Mouse (Mus musculus) midbrain, embryonic 12.5 days (tissue): ENCODE results near the gene Pigl. TPM values are rescaled to one million over a fixed set of nuclear protein-coding genes. Genes with fewer than 3 reads are reported as not detected.
"Not testable (repeated sequence)": the region's sequence is repeated elsewhere in the genome, so short reads cannot be mapped to it uniquely, and the experiment has no call there.

ENCODE experiments used
- ATAC-seq: fragments of 200-750 bp; cut with Nextera tagmentation; 2 replicates; pipeline ENCODE4 v1.8.0; 2017; ENCODE audit warnings: low read depth, moderate TSS enrichment, moderate library complexity; ENCODE audit not compliant: low FRiP score
- H3K27ac ChIP-seq: fragments of 300-500 bp; sonication (generic); replicated peaks from 2 replicates; pipeline ENCODE4 v1.5.1; 2016; ENCODE audit warnings: mild to moderate bottlenecking
- H3K27me3 ChIP-seq: fragments of 300-500 bp; sonication (generic); 2 replicates; pipeline ENCODE4 v1.6.1; 2016; ENCODE audit warnings: mild to moderate bottlenecking
- H3K36me3 ChIP-seq: fragments of 300-500 bp; sonication (generic); 2 replicates; pipeline ENCODE4 v1.6.1; 2016
- H3K4me1 ChIP-seq: fragments of 300-500 bp; sonication (generic); 2 replicates; pipeline ENCODE4 v1.6.1; 2016
- H3K4me2 ChIP-seq: fragments of 300-500 bp; sonication (generic); replicated peaks from 2 replicates; pipeline ENCODE4 v1.6.1; 2016; ENCODE audit warnings: mild to moderate bottlenecking, moderate library complexity
- H3K4me3 ChIP-seq: fragments of 300-500 bp; sonication (generic); 2 replicates; pipeline ENCODE4 v1.5.1; 2016; ENCODE audit warnings: mild to moderate bottlenecking
- H3K9ac ChIP-seq: fragments of 300-500 bp; sonication (generic); replicated peaks from 2 replicates; pipeline ENCODE4 v1.6.1; 2016; ENCODE audit warnings: mild to moderate bottlenecking, moderate library complexity
- H3K9me3 ChIP-seq: fragments of 300-500 bp; sonication (generic); 2 replicates; pipeline ENCODE4 v1.6.1; 2016; ENCODE audit warnings: mild to moderate bottlenecking
- WGBS: fragments of 180-500 bp; shearing (Covaris S2); methylation state at CpG from one replicate; pipeline ENCODE4 v1.1.7; 2016; 5-methylcytosine and 5-hydroxymethylcytosine counted together
- polyA plus RNA-seq: library from polyadenylated mRNA; unstranded; fragments of >200 nt; fragmentation: Nextera tagmentation; extraction: Ambion mirVana; gene quantifications from 2 replicates; pipeline ENCODE4 v1.2.1, GENCODE M21; 2016

Gene Pigl
- polyA plus RNA-seq, 1 experiment from 2014 or later: 11.2 TPM

- no peaks in the 10 kb centered on the region for H3K9me3 ChIP-seq
- ATAC-seq: no peak
- H3K9ac ChIP-seq: peak overlapping the region; percentile 99
- peak overlapping the region; percentile 73 for H3K4me2 ChIP-seq
- H3K27ac ChIP-seq: peak overlapping the region; percentile 97
- H3K36me3 ChIP-seq: no peaks in the 10 kb centered on the region
- H3K4me1 ChIP-seq: peaks cover 10% of the 10 kb centered on the region
- H3K4me3 ChIP-seq: peak overlapping the region; percentile 95
- WGBS: 9% methylated on average over 3 of the region's 3 CpGs
- H3K27me3 ChIP-seq: no peaks in the 10 kb centered on the region
Measured at GRCm38 (mm10) chr11:62456021-62456482, 2.2 kb upstream of the Pigl start.

GRCm38 (mm10) chr11:62456483-62457172 lies 1.6 kb upstream of the Pigl start:
- H3K9ac ChIP-seq: peak overlapping the region; percentile 99
- H3K27ac ChIP-seq: peak overlapping the region; percentile 97
- under 1% methylated on average over 34 of the region's 42 CpGs for WGBS
- ATAC-seq: peak; percentile 84
- no peaks in the 10 kb centered on the region for H3K36me3 ChIP-seq
- no peaks in the 10 kb centered on the region for H3K27me3 ChIP-seq
- peak overlapping the region; percentile 95 for H3K4me3 ChIP-seq
- no peaks in the 10 kb centered on the region for H3K9me3 ChIP-seq
- peaks cover 10% of the 10 kb centered on the region for H3K4me1 ChIP-seq
- H3K4me2 ChIP-seq: peak overlapping the region; percentile 73

- peak overlapping the region; percentile 99 for H3K9ac ChIP-seq
- peak overlapping the region; percentile 73 for H3K4me2 ChIP-seq
- under 1% methylated on average over 62 of the region's 73 CpGs for WGBS
- H3K4me1 ChIP-seq: peaks cover 10% of the 10 kb centered on the region
- no peaks in the 10 kb centered on the region for H3K27me3 ChIP-seq
- no peaks in the 10 kb centered on the region for H3K36me3 ChIP-seq
- H3K9me3 ChIP-seq: no peaks in the 10 kb centered on the region
- peak; percentile 94 for ATAC-seq
- H3K4me3 ChIP-seq: peak overlapping the region; percentile 95
- peak overlapping the region; percentile 97 for H3K27ac ChIP-seq
Measured at GRCm38 (mm10) chr11:62457241-62457890, 894 bp upstream of the Pigl start.

GRCm38 (mm10) chr11:62457891-62458270 lies 379 bp upstream of the Pigl start:
- Histone ChIP-seq H3K4me1 (peaks cover 10% of the 10 kb centered on the region), H3K9ac (peak overlapping the region; percentile 99), H3K36me3 (no peaks in the 10 kb centered on the region), H3K27ac (peak overlapping the region; percentile 97), H3K9me3 (no peaks in the 10 kb centered on the region), H3K4me3 (peak overlapping the region; percentile 95), H3K27me3 (no peaks in the 10 kb centered on the region), H3K4me2 (peak overlapping the region; percentile 73)
- WGBS: under 1% methylated on average over 18 of the region's 18 CpGs
- ATAC-seq: no peak

- 2% methylated on average over 9 of the region's 9 CpGs for WGBS
Measured at GRCm38 (mm10) chr11:62458780-62459179, 520 bp downstream of the Pigl start.

GRCm38 (mm10) chr11:62462529-62462928 lies 4.3 kb downstream of the Pigl start:
- H3K9ac ChIP-seq, H3K4me2 ChIP-seq, H3K36me3 ChIP-seq, ATAC-seq, H3K27me3 ChIP-seq, H3K9me3 ChIP-seq, H3K4me1 ChIP-seq, H3K4me3 ChIP-seq, H3K27ac ChIP-seq: not testable (repeated sequence)
- 94% methylated on average over 1 of the region's 1 CpGs for WGBS

More at GRCm38 (mm10) chr11:62458780-62459179, 520 bp downstream of the Pigl start:
- Histone ChIP-seq H3K9me3 (no peaks in the 10 kb centered on the region), H3K27me3 (no peaks in the 10 kb centered on the region), H3K4me1 (peaks cover 10% of the 10 kb centered on the region), H3K4me2 (peak overlapping the region; percentile 73), H3K27ac (peak overlapping the region; percentile 97), H3K36me3 (no peaks in the 10 kb centered on the region), H3K4me3 (peak overlapping the region; percentile 95), H3K9ac (peak overlapping the region; percentile 99)
- no peak for ATAC-seq

- Histone ChIP-seq H3K9ac (no peak overlapping the region), H3K4me1 (peaks cover 4% of the 10 kb centered on the region), H3K9me3 (no peaks in the 10 kb centered on the region), H3K27me3 (no peaks in the 10 kb centered on the region), H3K4me3 (no peak overlapping the region), H3K36me3 (no peaks in the 10 kb centered on the region), H3K4me2 (no peak overlapping the region), H3K27ac (no peak overlapping the region)
- no peak for ATAC-seq
- 69% methylated on average over 2 of the region's 2 CpGs for WGBS
Measured at GRCm38 (mm10) chr11:62463225-62463915, 5.1 kb downstream of the Pigl start.

- WGBS: 99% methylated on average over 3 of the region's 3 CpGs
Measured at GRCm38 (mm10) chr11:62464696-62465095, 6.4 kb downstream of the Pigl start.

GRCm38 (mm10) chr11:62465849-62466248 lies 7.6 kb downstream of the Pigl start:
- no peaks in the 10 kb centered on the region for H3K27me3 ChIP-seq
- H3K9me3 ChIP-seq: no peaks in the 10 kb centered on the region
- no peak for ATAC-seq
- WGBS: 92% methylated on average over 3 of the region's 3 CpGs
- H3K4me2 ChIP-seq: no peak overlapping the region
- no peaks in the 10 kb centered on the region for H3K4me1 ChIP-seq
- H3K27ac ChIP-seq: no peak overlapping the region
- H3K36me3 ChIP-seq: no peaks in the 10 kb centered on the region
- no peak overlapping the region for H3K9ac ChIP-seq
- H3K4me3 ChIP-seq: no peak overlapping the region

More at GRCm38 (mm10) chr11:62464696-62465095, 6.4 kb downstream of the Pigl start:
- Histone ChIP-seq H3K4me3 (no peak overlapping the region), H3K4me2 (no peak overlapping the region), H3K27ac (no peak overlapping the region), H3K36me3 (no peaks in the 10 kb centered on the region), H3K9ac (no peak overlapping the region), H3K9me3 (no peaks in the 10 kb centered on the region), H3K4me1 (no peaks in the 10 kb centered on the region), H3K27me3 (no peaks in the 10 kb centered on the region)
- ATAC-seq: no peak

GRCm38 (mm10) chr11:62466546-62466945 lies 8.3 kb downstream of the Pigl start:
- Histone ChIP-seq H3K9me3 (no peaks in the 10 kb centered on the region), H3K36me3 (no peaks in the 10 kb centered on the region), H3K4me2 (no peak overlapping the region), H3K4me3 (no peak overlapping the region), H3K9ac (no peak overlapping the region), H3K27me3 (no peaks in the 10 kb centered on the region), H3K4me1 (no peaks in the 10 kb centered on the region), H3K27ac (no peak overlapping the region)
- 91% methylated on average over 3 of the region's 3 CpGs for WGBS
- ATAC-seq: no peak

- ATAC-seq, H3K9ac ChIP-seq, H3K27me3 ChIP-seq, H3K4me1 ChIP-seq, H3K9me3 ChIP-seq, H3K4me3 ChIP-seq, H3K4me2 ChIP-seq, H3K36me3 ChIP-seq, H3K27ac ChIP-seq: not testable (repeated sequence)
Measured at GRCm38 (mm10) chr11:62467289-62467688, 9.0 kb downstream of the Pigl start.

- no peaks in the 10 kb centered on the region for H3K4me1 ChIP-seq
- H3K4me2 ChIP-seq: no peak overlapping the region
- H3K9ac ChIP-seq: no peak overlapping the region
- no peaks in the 10 kb centered on the region for H3K36me3 ChIP-seq
- H3K27ac ChIP-seq: no peak overlapping the region
- H3K27me3 ChIP-seq: no peaks in the 10 kb centered on the region
- 96% methylated on average over 6 of the region's 6 CpGs for WGBS
- H3K9me3 ChIP-seq: no peaks in the 10 kb centered on the region
- no peak for ATAC-seq
- no peak overlapping the region for H3K4me3 ChIP-seq
Measured at GRCm38 (mm10) chr11:62470451-62470850, 12.2 kb downstream of the Pigl start.
